Mouse (Mus musculus): Measurements from ENCODE around the gene Gm12394.

DNA sequence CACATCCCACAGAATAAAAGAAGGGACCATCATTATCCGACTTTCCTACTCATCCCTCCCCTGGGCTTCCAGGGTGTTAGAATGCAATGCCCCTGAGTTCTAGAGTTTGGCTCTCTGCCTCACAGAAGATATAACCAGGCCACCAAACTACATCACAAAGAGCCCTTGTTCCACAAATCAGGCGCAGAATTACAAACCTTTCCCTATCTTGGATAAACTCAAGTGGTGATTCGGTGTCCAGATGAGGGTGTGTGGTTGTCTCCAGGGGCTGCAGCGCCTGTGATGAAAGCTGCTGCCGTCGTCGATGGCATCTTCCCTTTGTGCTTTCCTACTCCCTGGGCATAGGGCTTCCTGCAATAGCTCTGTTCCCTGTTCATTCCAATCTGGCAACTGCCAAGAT is 17.6 kb upstream of the Gm12394 start, which contains the start of gene Fam205c:
- TF ChIP-seq MAX (IDR thresholded peaks at IDR 0.05) (no peak), CTCF (IDR thresholded peaks at IDR 0.05; ENCODE audit: control insufficient read depth, insufficient read depth, insufficient read length) (no peak), MYOD1 (IDR thresholded peaks at IDR 0.05; ENCODE audit: control insufficient read depth, insufficient read length, low read depth) (no peak), CEBPB (IDR thresholded peaks at IDR 0.05; ENCODE audit: low read depth) (no peak)
